Mouse (Mus musculus): ENCODE measurements at regions not wholly inside any gene's neighbourhood (a gene's known extent, or its start where the extent isn't known, plus 50 kb on each side); places are given as distances from the start of the nearest gene placed in this dataset.

GRCm38 (mm10) chr15:50513036-50513435, 3371.7 kb upstream of the Gm7489 start:
- H3K27ac ChIP-seq: no peak overlapping the region
- no peak overlapping the region for H3K4me3 ChIP-seq
- DNase-seq (ENCODE audit: low spot score in 2 of 2): no peak
- no peak for TF ChIP-seq CTCF (conservative IDR thresholded peaks at IDR 0.05)

GRCm38 (mm10) chr15:50524841-50525240, 3359.9 kb upstream of the Gm7489 start:
- TF ChIP-seq CTCF (conservative IDR thresholded peaks at IDR 0.05): no peak
- DNase-seq (ENCODE audit: low spot score in 2 of 2): no peak
- H3K4me3 ChIP-seq: no peak overlapping the region
- H3K27ac ChIP-seq: no peak overlapping the region

- Histone ChIP-seq H3K27ac (no peak overlapping the region), H3K4me3 (no peak overlapping the region)
- no peak for DNase-seq (ENCODE audit: low spot score in 2 of 2)
- TF ChIP-seq CTCF (conservative IDR thresholded peaks at IDR 0.05): no peak
Measured at GRCm38 (mm10) chr15:50534490-50534889, 3350.2 kb upstream of the Gm7489 start.

GRCm38 (mm10) chr15:50563611-50564010, 3321.1 kb upstream of the Gm7489 start:
- no peak overlapping the region for H3K4me3 ChIP-seq
- TF ChIP-seq CTCF (conservative IDR thresholded peaks at IDR 0.05): no peak
- no peak overlapping the region for H3K27ac ChIP-seq
- no peak for DNase-seq (ENCODE audit: low spot score in 2 of 2)

- H3K27ac ChIP-seq: no peak overlapping the region
- no peak for TF ChIP-seq CTCF (conservative IDR thresholded peaks at IDR 0.05)
- no peak for DNase-seq (ENCODE audit: low spot score in 2 of 2)
- H3K4me3 ChIP-seq: no peak overlapping the region
Measured at GRCm38 (mm10) chr15:50580811-50581210, 3303.9 kb upstream of the Gm7489 start.

- no peak overlapping the region for H3K4me3 ChIP-seq
- no peak for TF ChIP-seq CTCF (conservative IDR thresholded peaks at IDR 0.05)
- no peak for DNase-seq (ENCODE audit: low spot score in 2 of 2)
- no peak overlapping the region for H3K27ac ChIP-seq
Measured at GRCm38 (mm10) chr15:50583951-50584350, 3300.8 kb upstream of the Gm7489 start.

- no peak for DNase-seq (ENCODE audit: low spot score in 2 of 2)
- no peak overlapping the region for H3K27ac ChIP-seq
- TF ChIP-seq CTCF (conservative IDR thresholded peaks at IDR 0.05): no peak
- no peak overlapping the region for H3K4me3 ChIP-seq
Measured at GRCm38 (mm10) chr15:50585496-50585895, 3299.2 kb upstream of the Gm7489 start.

Data from layer of hippocampus, adult 2 months (tissue).